Mouse (Mus musculus): ENCODE measurements around the gene Glmp. TPM values are rescaled to one million over a fixed set of nuclear protein-coding genes. Genes with fewer than 3 reads are reported as not detected.
"Not testable (repeated sequence)": the region's sequence is repeated elsewhere in the genome, so short reads cannot be mapped to it uniquely, and the experiment has no call there.

Gene Glmp
- total RNA-seq, 1 experiment from 2014 or later, result 10.3 TPM

DNA sequence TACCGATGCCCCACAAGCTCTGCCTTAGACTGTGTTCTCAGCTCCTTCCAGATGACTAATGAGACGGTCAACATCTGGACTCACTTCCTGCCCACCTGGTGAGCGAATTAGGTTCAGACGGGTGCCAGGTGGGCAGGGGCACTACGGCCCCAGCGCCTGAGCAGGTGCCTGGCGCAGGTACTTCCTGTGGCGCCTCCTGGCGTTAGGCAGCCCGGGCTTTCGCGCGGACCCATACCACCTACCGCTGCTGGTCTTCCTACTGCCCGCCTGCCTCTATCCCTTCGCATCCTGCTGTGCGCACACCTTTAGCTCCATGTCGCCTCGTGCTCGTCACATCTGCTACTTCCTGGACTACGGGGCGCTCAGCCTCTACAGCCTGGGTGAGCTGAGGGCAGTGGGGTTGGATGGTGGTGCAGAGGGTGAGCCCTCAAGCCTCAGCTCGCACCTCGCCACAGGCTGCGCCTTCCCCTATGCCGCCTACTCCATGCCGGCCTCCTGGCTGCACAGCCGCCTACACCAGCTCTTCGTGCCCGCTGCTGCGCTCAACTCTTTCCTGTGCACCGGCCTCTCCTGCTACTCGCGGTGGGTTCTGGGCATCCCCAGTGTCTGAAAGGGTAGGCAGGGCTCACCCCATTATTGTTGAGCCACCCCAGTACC is 41.0 kb downstream of the Glmp start:
- no peak for ATAC-seq (replicated peaks in 1 of 2; ENCODE audit: insufficient read depth in 1 of 2, low FRiP score in 2 of 2, low TSS enrichment in 1 of 2, low read depth in 1 of 2, poor library complexity in 2 of 2, severe bottlenecking in 2 of 2)

DNA sequence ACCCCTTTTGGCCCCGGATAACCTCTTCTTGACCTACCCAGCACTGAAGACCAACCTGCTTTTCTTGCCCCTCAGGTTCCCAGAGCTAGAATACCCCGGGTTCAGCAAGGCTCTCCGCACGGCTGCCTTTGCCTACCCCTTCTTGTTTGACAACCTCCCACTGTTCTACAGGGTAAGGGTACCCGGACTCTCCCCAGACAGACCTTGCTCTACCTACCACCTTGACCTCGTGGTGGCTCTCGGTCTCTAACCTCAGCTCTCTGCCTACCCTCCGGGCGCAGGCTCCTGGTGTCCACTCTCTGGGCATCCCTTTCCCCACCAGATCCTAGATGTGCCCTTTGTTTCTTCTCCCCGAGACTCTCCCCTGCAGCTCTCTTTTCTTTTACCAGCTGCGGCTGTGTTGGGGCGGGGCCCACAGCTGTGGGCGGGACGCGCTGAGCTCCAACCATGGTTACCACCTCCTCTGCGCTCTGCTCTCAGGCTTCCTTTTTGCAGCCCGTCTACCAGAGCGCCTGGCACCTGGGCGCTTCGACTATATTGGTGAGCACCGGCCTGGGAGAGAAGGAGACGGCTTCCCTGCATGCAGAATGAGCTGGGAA is 42.1 kb downstream of the Glmp start:
- peak; percentile 90 to 93 for ATAC-seq (replicated peaks in 1 of 2; ENCODE audit: insufficient read depth in 1 of 2, low FRiP score in 2 of 2, low TSS enrichment in 1 of 2, low read depth in 1 of 2, poor library complexity in 2 of 2, severe bottlenecking in 2 of 2)

DNA sequence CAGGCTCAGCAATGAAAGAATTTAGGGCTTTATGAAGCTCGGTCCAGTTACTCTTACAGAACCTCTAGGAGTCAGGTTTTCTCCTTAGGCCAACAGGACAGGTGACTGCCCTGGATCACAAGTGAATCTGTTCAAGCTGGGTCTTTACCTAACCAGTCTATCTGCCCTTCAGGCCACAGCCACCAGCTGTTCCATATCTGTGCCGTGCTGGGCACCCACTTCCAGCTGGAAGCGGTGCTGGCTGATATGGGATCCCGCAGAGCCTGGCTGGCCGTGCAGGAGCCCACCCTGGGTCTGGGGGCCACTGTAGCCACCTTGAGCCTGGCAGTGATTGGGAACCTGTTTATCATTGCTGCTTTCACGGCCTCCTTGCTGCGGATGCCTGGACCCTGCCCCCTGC is 42.7 kb downstream of the Glmp start:
- ATAC-seq (replicated peaks in 1 of 2; ENCODE audit: insufficient read depth in 1 of 2, low FRiP score in 2 of 2, low TSS enrichment in 1 of 2, low read depth in 1 of 2, poor library complexity in 2 of 2, severe bottlenecking in 2 of 2), result 0 out of 4 replicates have a peak, but pooled peaks of 1 of the 2 experiments have one; percentile 3

DNA sequence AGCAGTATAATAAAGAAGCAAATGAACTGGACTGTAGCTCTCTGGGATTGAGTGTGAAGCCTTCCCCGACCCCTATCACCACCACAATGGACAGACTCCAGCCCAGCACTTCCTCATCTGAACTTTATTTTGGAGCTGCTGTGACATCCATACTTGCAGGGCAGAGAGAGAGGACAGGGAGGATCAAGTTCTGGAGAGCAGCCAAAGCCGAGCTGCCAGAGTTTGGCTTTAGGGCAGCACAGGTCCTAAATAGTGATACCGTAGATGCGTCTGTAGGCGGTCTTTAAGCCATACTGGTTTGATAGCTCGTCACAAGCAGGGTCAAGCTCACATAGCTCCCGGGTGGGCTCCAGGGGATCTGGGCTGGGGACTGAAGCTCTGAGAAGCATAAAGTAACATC is 43.7 kb downstream of the Glmp start:
- ATAC-seq (replicated peaks in 1 of 2; ENCODE audit: insufficient read depth in 1 of 2, low FRiP score in 2 of 2, low TSS enrichment in 1 of 2, low read depth in 1 of 2, poor library complexity in 2 of 2, severe bottlenecking in 2 of 2), result not testable (repeated sequence)

DNA sequence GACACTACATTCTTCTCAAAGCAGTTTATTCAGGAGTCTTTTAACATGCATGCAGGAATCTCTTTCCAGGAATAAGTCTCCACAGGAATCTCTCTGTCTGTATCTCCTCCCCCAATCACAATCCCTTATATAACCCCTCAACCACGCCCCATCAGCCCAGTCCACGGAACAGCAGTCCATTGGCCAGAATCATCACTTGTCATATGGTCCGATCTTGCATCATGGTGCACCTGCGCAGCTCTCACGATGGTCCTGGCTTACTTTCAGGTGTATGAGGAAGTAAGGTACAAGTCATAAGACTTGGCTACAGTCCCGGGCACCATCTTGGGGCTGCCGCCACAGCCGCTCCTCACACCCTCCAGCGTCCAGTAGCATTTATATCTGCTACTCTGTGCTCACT is 47.8 kb downstream of the Glmp start, which contains the start of gene Bglap3:
TSS of gene Bglap3 (minus strand) at position 101 of the 400 bp plus-strand sequence.
- not testable (repeated sequence) for ATAC-seq (replicated peaks in 1 of 2; ENCODE audit: insufficient read depth in 1 of 2, low FRiP score in 2 of 2, low TSS enrichment in 1 of 2, low read depth in 1 of 2, poor library complexity in 2 of 2, severe bottlenecking in 2 of 2)

DNA sequence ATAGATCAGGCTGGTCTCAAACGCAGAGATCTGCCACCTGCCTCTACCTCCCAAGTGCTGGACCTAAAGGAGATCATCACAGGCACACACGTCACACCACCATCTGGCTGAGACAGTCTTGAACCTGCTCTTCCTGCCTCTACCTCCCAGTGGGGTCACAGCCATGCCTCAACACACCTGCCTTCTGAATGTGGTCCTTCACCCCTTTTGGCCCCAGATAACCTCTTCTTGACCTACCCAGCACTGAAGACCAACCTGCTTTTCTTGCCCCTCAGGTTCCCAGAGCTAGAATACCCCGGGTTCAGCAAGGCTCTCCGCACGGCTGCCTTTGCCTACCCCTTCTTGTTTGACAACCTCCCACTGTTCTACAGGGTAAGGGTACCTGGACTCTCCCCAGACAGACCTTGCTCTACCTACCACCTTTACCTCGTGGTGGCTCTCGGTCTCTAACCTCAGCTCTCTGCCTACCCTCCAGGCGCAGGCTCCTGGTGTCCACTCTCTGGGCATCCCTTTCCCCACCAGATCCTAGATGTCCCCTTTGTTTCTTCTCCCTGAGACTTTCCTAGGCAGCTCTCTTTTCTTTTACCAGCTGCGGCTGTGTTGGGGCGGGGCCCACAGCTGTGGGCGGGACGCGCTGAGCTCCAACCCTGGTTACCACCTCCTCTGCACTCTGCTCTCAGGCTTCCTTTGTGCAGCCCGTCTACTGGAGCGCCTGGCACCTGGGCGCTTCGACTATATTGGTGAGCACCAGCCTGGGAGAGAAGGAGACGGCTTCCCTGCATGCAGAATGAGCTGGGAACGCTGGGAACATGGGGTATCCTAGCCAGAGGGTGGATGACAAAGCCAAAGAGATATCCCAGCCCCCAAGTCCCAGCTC is 51.2 kb downstream of the Glmp start:
- peak; percentile 76 to 88 for ATAC-seq (replicated peaks in 1 of 2; ENCODE audit: insufficient read depth in 1 of 2, low FRiP score in 2 of 2, low TSS enrichment in 1 of 2, low read depth in 1 of 2, poor library complexity in 2 of 2, severe bottlenecking in 2 of 2)

DNA sequence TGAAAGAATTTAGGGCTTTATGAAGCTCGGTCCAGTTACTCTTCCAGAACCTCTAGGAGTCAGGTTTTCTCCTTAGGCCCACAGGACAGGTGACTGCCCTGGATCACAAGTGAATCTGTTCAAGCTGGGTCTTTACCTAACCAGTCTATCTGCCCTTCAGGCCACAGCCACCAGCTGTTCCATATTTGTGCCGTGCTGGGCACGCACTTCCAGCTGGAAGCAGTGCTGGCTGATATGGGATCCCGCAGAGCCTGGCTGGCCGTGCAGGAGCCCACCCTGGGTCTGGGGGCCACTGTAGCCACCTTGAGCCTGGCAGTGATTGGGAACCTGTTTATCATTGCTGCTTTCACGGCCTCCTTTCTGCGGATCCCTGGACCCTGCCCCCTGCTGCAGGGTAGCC is 51.8 kb downstream of the Glmp start:
- ATAC-seq (replicated peaks in 1 of 2; ENCODE audit: insufficient read depth in 1 of 2, low FRiP score in 2 of 2, low TSS enrichment in 1 of 2, low read depth in 1 of 2, poor library complexity in 2 of 2, severe bottlenecking in 2 of 2), result not testable (repeated sequence)

DNA sequence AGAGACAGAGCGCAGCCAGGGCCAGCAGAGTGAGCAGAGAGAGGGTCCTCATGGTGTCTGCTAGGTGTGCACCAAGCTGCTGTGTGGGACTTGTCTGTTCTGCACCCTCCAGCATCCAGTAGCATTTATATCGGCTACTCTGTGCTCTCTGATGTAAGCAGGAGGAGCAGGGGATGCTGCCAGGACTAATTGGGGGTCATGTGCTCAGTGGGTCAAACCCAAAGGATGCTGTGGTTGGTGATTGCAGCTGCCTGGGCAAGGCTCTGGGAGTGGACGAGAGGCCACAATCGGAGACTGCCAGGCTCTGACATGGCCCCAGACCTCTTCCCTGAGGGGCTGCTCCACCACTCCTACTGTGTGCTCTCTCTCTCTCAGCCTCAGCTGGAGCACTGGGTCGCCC is 53.8 kb downstream of the Glmp start, which contains the start of gene Bglap2:
TSS of gene Bglap2 (minus strand) at position 101 of the 400 bp plus-strand sequence.
- ATAC-seq (replicated peaks in 1 of 2; ENCODE audit: insufficient read depth in 1 of 2, low FRiP score in 2 of 2, low TSS enrichment in 1 of 2, low read depth in 1 of 2, poor library complexity in 2 of 2, severe bottlenecking in 2 of 2), result not testable (repeated sequence)

Other genes with a start within 250 kb of the Glmp start
- gene Ttc24, start 246.7 kb upstream of the Glmp start, total RNA-seq (2017), result not detected in 2 replicates
- gene Iqgap3, start 243.1 kb upstream of the Glmp start, total RNA-seq (2017), result 12.1 and 15.8 TPM in 2 replicates
- 31.1 and 33.3 TPM in 2 replicates for gene Mef2d, start 182.7 kb upstream of the Glmp start, total RNA-seq (2017)
- gene Rhbg, start 70.3 kb upstream of the Glmp start, total RNA-seq (2017), result 0.56 TPM in 1 of 2 replicates, not detected in the other
- not detected in 2 replicates for gene Gm38392, start 37.8 kb upstream of the Glmp start, total RNA-seq (2017)
- gene Tsacc, start 28.0 kb upstream of the Glmp start, total RNA-seq (2017), result 1.6 and 6.4 TPM in 2 replicates
- gene Cct3, start 27.9 kb upstream of the Glmp start, total RNA-seq (2017), result 355 and 372 TPM in 2 replicates
- 0.94 and 1.2 TPM in 2 replicates for gene Tmem79, start 11.1 kb downstream of the Glmp start, total RNA-seq (2017)
- 53.1 and 53.7 TPM in 2 replicates for gene Smg5, start 11.2 kb downstream of the Glmp start, total RNA-seq (2017)
- gene Paqr6, start 39.6 kb downstream of the Glmp start, total RNA-seq (2017), result not detected in 2 replicates
- not detected in 2 replicates for gene Bglap3, start 47.7 kb downstream of the Glmp start, total RNA-seq (2017)
- gene Bglap2, start 53.7 kb downstream of the Glmp start, total RNA-seq (2017), result not detected in 2 replicates
- gene Bglap, start 59.4 kb downstream of the Glmp start, total RNA-seq (2017), result not detected in 2 replicates
- gene Pmf1, start 85.3 kb downstream of the Glmp start, total RNA-seq (2017), result 60.8 and 97.2 TPM in 2 replicates
- 11.5 and 15.6 TPM in 2 replicates for gene Slc25a44, start 100.1 kb downstream of the Glmp start, total RNA-seq (2017)
- gene Sema4a, start 136.2 kb downstream of the Glmp start, total RNA-seq (2017), result 4.3 and 18.6 TPM in 2 replicates
- gene Lmna, start 184.9 kb downstream of the Glmp start, total RNA-seq (2017), result 7.1 and 21.5 TPM in 2 replicates
- gene Mex3a, start 207.4 kb downstream of the Glmp start, total RNA-seq (2017), result 17.8 and 18.9 TPM in 2 replicates
- not detected in 2 replicates for gene Rab25, start 223.3 kb downstream of the Glmp start, total RNA-seq (2017)
- 51.2 and 54.4 TPM in 2 replicates for gene Lamtor2, start 228.1 kb downstream of the Glmp start, total RNA-seq (2017)
- gene Ubqln4, start 228.7 kb downstream of the Glmp start, total RNA-seq (2017), result 30.4 and 49.8 TPM in 2 replicates